Mouse (Mus musculus) bone marrow macrophage, adult 2 months (primary cell): ENCODE data around the gene Cradd. TPM values are rescaled to one million over a fixed set of nuclear protein-coding genes. Genes with fewer than 3 reads are reported as not detected.

Experiments
- H3K27ac ChIP-seq: 2 replicates; pipeline ENCODE4 v1.5.1; 2012; ENCODE audit warnings: low read depth, low read length; ENCODE audit not compliant: insufficient read depth
- H3K4me1 ChIP-seq: 2 replicates; pipeline ENCODE4 v1.6.1; 2012; ENCODE audit warnings: low read length; ENCODE audit not compliant: control insufficient read depth, insufficient read depth
- H3K4me3 ChIP-seq: 2 replicates; pipeline ENCODE4 v1.5.1; 2012; ENCODE audit warnings: mild to moderate bottlenecking, low read length, moderate library complexity; ENCODE audit not compliant: insufficient read depth
- CTCF ChIP-seq: IDR thresholded peaks from 2 replicates; pipeline ENCODE4 v1.5.1; 2012; ENCODE audit warnings: low read depth, mild to moderate bottlenecking, low read length, moderate library complexity
- POLR2A ChIP-seq: IDR thresholded peaks from 2 replicates; pipeline ENCODE4 v1.6.1; 2012; ENCODE audit warnings: mild to moderate bottlenecking, low read depth, low read length, borderline replicate concordance
- polyA plus RNA-seq: library from polyadenylated mRNA; stranded (reverse); fragments of >200 nt; gene quantifications from 2 replicates; pipeline ENCODE4 v1.2.4, GENCODE M21; 2012; ENCODE audit not compliant: missing spikeins, insufficient read depth, insufficient read length

Cradd gene
- polyA plus RNA-seq, 1 experiment, result 12.2 TPM

DNA sequence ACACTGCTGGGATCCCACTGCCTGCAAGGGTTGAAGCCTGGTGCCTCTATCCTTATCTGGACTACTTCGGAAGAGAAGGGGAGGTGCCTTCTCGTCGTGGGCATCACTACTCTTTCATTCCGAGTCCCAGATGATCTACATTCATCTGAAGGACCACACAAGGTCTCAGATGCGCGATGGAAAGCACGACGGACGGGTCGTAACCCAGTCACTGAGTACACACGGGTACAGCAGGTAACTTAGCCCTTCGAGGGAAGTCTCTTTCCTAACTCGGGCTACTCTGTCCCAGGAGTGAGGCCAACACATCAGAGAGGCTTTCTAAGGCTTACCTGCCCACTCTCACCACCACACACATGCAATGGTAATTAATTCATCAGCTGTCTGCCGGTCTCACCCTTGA lies 6.8 kb downstream of the Cradd start:
- no peak for TF ChIP-seq CTCF
- no peak for TF ChIP-seq POLR2A
- Histone ChIP-seq H3K4me3 (no peak overlapping the region), H3K27ac (no peak overlapping the region), H3K4me1 (peaks cover 6% of the 10 kb centered on the region)

DNA sequence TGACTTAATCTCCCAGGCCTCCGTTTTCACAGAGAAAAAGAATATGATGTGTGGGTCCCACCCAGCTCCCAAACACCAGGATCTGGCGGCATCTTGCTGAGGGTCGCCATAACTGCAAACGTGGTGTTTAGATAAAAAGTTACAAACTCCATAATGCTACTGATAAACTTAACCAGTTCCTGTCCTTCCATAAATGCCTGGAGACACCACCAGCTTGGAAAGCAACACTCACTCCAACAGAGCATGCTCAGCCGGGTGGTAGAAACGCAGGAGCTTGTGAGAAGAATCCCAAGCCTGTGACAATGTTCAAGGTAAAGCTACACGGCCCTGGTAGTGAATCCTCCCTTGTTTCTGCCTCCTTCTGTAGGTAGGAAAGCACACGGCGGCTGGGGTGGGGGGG lies 7.3 kb downstream of the Cradd start:
- peaks cover 2% of the 10 kb centered on the region for H3K4me1 ChIP-seq
- no peak overlapping the region for H3K27ac ChIP-seq
- no peak overlapping the region for H3K4me3 ChIP-seq
- no peak for TF ChIP-seq POLR2A

DNA sequence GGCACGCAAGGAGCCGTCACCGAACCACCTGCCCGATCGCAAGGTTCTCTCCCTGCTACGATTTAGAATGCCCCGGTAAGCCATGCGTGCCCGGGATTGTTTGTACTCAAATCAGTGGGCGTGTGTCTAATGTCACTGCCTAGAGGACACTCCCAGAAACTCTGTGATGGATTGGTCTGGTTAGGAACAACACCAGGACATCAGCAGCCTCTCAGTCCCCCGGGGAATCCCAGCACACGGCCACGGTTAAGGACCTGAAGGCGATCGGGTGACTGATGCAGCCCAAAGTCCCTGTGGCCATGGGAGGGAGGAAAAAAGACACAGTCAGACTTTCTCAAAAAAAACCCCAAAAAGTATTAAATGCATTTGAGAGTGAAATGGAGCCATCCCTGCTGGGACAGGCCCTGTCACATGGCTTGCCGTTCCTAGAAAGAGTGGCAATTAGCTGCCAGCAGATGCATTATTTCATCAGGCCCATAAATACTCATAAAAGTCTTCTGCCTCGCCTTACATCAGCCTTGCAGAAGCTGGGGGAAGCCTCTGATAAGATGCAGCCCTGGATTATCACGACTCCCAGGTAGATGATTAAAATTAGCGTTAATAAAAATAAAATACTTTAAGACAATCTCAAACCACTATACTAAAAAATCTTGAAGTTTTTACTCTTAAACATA lies 8.0 kb downstream of the Cradd start:
- no peak overlapping the region for H3K27ac ChIP-seq
- TF ChIP-seq POLR2A (no peak), CTCF (no peak)
- H3K4me3 ChIP-seq, result no peak overlapping the region
- H3K4me1 ChIP-seq, result no peaks in the 10 kb centered on the region

DNA sequence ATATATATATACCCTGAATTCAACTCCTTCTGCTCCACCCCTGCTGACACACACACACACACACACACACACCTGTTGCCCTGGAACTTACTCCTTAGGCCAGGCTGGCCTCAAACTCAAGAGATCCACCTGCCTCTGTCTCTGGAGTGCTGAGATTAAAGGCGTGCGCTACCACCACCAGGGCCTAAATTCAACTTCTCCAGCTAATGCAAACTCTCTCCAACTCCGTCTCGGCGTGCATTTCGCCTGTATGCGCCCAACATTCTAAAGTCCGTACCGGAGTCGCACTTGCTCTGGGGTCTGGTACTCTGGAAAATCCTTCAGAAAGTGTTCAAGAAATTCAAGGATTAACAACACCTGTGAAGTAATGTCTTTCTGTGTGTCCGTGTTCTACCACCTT lies 8.6 kb downstream of the Cradd start:
- no peak for TF ChIP-seq POLR2A
- no peak for TF ChIP-seq CTCF
- no peak overlapping the region for H3K4me3 ChIP-seq

DNA sequence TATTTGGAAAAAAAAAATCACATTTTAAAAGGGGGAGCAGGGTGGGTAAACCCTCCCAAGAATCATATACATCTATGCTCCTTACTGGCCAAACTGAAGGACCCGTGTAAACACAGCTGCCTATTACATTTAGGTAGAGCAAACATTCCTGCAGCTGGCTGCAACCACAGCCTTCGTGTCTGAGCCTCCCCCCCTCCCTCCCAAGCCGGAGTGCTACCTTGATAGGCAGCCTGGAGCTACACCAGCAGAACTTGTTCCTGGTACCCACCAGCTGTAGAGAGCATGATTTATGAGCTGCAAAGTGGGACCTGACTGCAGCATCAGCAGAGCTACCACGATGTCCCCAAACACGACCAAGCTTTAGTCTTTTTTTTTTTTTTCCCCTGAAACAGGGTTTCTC lies 9.9 kb downstream of the Cradd start:
- no peaks in the 10 kb centered on the region for H3K4me1 ChIP-seq
- TF ChIP-seq CTCF, result no peak
- no peak for TF ChIP-seq POLR2A
- no peak overlapping the region for H3K4me3 ChIP-seq
- no peak overlapping the region for H3K27ac ChIP-seq

More for the DNA sequence above, 8.6 kb downstream of the Cradd start:
- Histone ChIP-seq H3K4me1 (no peaks in the 10 kb centered on the region), H3K27ac (no peak overlapping the region)

DNA sequence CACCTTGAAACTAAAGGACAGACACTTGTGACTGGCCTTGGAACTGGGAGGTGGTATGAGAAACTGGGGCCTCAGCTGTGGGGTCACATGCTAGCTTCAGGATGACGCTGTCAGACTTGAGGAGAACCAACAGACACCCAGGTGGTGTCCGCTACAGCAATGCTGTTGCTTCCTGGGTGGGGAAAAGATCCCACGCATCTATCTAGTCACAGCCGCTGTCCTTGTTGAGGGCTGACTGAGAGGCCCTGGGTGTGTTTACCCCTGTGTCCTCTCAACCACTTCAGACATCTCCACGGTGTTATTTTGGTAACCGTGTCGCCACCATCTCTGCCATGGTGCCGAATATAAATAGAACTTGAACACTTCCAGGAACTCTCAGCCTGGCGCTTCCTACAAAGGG lies 10.4 kb downstream of the Cradd start:
- Histone ChIP-seq H3K27ac (no peak overlapping the region), H3K4me3 (no peak overlapping the region), H3K4me1 (no peaks in the 10 kb centered on the region)
- TF ChIP-seq POLR2A (no peak), CTCF (no peak)

DNA sequence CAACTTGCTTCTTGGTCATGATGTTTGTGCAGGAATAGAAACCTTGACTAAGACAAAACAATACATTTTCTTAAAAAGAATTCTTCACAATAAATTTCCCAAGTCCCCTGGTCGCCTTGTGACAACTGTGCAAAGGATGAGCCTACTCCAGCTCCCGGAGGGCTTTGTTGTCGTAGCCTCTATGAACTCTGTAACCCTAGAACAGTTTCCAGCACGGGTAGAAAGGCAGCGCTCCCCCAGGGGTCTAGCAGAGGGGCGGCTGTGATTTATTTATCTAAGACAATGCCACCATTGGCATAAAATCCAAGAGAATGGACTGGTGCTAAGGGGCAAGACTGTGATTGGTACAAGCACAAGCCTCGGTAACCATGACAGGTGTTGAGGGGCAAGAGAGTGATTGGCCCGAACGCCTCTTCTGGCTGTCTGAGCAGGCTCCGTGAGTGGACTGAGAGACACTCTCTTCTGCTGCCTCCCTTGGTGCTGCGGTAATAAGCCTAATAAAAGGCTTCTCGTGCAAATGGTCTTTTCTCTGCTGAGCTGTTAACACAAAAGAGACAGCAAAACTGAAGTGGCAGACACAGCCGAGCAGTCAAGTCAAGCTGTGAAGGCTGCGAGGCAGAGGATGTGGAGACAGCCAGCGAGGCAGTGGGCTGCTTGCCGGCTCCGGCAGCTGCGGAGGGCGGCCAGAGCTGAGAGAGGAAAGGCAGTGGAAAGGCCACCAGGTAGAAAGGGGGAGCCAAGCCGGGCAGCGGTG lies 13.1 kb downstream of the Cradd start:
- H3K4me1 ChIP-seq, result no peaks in the 10 kb centered on the region
- TF ChIP-seq CTCF, result no peak
- TF ChIP-seq POLR2A, result no peak
- no peak overlapping the region for H3K4me3 ChIP-seq
- no peak overlapping the region for H3K27ac ChIP-seq

DNA sequence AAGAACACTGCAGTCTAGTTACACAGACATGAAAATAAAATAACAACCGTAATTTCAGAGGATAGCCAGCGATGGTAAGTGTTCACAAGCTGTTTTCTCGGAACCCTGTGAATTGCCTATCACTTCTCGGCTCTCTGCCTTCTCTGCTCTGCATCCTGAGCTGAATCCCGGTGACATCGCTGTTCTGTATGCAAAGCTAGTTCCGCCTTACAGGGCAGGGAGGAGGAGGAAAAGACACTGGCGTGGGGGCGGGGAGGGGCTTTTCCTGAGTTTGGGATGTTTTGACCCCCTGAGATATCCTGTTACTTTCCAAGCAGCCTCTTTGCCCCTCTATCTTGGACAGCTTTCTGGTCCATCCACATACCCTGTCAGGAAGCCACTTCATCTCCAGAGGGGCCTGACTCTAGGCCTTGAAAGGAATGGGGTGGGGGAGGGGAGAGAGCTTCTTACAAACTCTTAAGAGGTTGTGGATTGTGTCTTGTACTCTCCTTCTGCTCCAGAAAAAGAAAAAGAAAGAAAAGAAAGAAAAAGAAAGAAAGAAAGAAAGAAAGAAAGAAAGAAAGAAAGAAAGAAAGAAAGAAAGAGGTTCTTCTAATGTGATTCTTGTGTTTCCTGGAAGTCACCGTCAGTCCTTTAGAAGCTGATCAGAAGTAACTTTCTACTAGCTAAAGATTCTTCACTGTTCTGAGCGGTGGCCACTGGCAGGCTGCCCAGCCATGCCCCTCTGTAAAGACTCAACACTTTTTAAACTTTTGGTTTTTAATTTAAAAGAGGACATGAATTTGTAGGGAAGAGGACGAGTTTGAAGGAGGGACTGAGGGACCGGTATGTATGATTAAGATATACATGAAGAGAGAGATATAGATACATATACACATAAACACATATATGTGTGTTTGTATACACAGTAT lies 14.3 kb downstream of the Cradd start:
- Histone ChIP-seq H3K27ac (no peak overlapping the region), H3K4me1 (no peaks in the 10 kb centered on the region), H3K4me3 (no peak overlapping the region)
- TF ChIP-seq POLR2A, result no peak
- no peak for TF ChIP-seq CTCF

DNA sequence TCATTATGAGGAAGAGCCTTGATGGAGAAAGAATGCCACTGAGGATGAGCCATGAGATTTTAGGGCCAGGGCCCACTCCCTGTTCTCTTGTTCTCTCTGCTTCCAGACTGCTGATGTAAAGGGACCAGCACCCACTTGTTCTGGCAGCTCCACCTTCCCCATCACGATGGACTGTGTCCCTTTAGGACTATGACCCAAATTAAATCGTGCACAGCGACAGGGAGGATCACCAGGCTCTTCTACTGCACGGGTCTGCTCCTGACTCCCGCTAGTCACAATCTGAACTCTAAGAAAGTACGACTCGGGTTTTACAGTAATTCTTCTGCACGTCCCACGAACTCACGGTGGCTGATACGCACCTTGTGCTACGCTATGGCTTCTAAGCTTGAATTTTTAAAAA lies 14.9 kb downstream of the Cradd start:
- Histone ChIP-seq H3K27ac (no peak overlapping the region), H3K4me1 (no peaks in the 10 kb centered on the region), H3K4me3 (no peak overlapping the region)
- TF ChIP-seq CTCF (no peak), POLR2A (no peak)

DNA sequence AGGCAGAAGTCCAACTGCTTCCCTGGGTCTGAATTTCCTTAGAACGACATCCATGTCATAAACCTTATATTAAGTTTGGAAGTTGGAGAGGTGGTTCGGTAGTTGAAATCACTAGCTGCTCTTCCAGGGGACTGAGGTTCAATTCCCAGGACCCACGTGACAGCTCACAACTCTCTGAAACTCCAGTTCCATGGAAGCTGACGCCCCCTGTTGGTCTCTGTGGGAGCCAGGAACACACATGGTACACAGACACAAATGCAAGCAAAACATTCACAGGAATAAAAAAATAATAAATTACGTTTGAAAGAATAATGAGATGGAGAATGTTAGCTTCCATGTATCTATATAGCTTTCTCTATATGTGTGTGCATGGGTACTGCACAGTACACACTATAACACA lies 16.0 kb downstream of the Cradd start:
- TF ChIP-seq CTCF (no peak), POLR2A (no peak)

More for the DNA sequence above, 16.0 kb downstream of the Cradd start:
- H3K27ac ChIP-seq, result no peak overlapping the region
- no peak overlapping the region for H3K4me3 ChIP-seq
- H3K4me1 ChIP-seq, result no peaks in the 10 kb centered on the region
